In genomic region chr11:102244926-102245449, GRCm38 (mm10) we compare ENCODE assay signal across 8 mouse cellular contexts. TPM values are rescaled to one million over a fixed set of nuclear protein-coding genes. Genes with fewer than 3 reads are reported as not detected.
A peak's percentile ranks its signal among the peaks of the same experiment; 100 is the strongest.
DNase-seq lines count a peak whose midpoint lies in the region; ATAC-seq and TF ChIP-seq lines count a peak whose summit lies in the region.

No protein-coding gene starts in this region.

- no peak overlapping the region for H3K27ac ChIP-seq in ES-E14 (ENCODE audit: insufficient read depth, low read depth, low read length, poor library complexity, severe bottlenecking)
- peak overlapping the region; percentile 94 for H3K27ac ChIP-seq in embryonic facial prominence, embryonic 13.5 days
- H3K27ac ChIP-seq in heart, embryonic 13.5 days (replicated peaks) = peak overlapping the region; percentile 36
- peak overlapping the region; percentile 37 for H3K27ac ChIP-seq in lung, embryonic 14.5 days (ENCODE audit: low read depth)
- H3K27ac ChIP-seq in neural tube, embryonic 14.5 days (ENCODE audit: low read depth, low read length) = peak overlapping the region; percentile 79

- TF ChIP-seq CTCF in lung, embryonic 14.5 days (IDR thresholded peaks at IDR 0.05; ENCODE audit: low read depth) = peak; percentile 13; the same call in 1 of the 2 replicates

- H3K4me3 ChIP-seq in ES-E14 (ENCODE audit: insufficient read depth in 1 of 2, low read depth in 1 of 2, low read length in 2 of 2, poor library complexity in 1 of 2, severe bottlenecking in 1 of 2) = peak overlapping the region; percentile 30 to 42; a peak in 3 of 4 replicates
- peak overlapping the region; percentile 41 for H3K4me3 ChIP-seq in embryonic facial prominence, embryonic 13.5 days
- H3K4me3 ChIP-seq in heart, embryonic 13.5 days = peak overlapping the region; percentile 43
- peak overlapping the region; percentile 30 for H3K4me3 ChIP-seq in lung, embryonic 14.5 days (ENCODE audit: low read depth, low read length)
- H3K4me3 ChIP-seq in neural tube, embryonic 14.5 days (ENCODE audit: low read depth, low read length) = peak overlapping the region; percentile 34

- ATAC-seq in embryonic facial prominence, embryonic 13.5 days (ENCODE audit: insufficient number of reproducible peaks, insufficient read depth, low FRiP score, low TSS enrichment, low read depth) = peak; percentile 76
- ATAC-seq in heart, embryonic 13.5 days (ENCODE audit: extremely low read depth, insufficient number of reproducible peaks, low FRiP score, low TSS enrichment) = peak; percentile 21; the same call in 1 of the 2 replicates
- peak; percentile 66 for ATAC-seq in lung, embryonic 14.5 days (ENCODE audit: insufficient read depth)
- ATAC-seq in neural tube, embryonic 14.5 days (ENCODE audit: low read depth) = peak; percentile 85
- no peak for ATAC-seq in activated CD4-positive, CD25-positive, alpha-beta regulatory T cell, adult 4 months

- in situ Hi-C loops in ES-E14 (cut with MboI; ENCODE audit: low sequenced_read_pairs in 2 of 2, unreplicated experiment in 2 of 2) = no loop called here

- DNase-seq in ES-E14 (ENCODE audit: low read depth, low spot score) = no peak
- peak; percentile 82 for DNase-seq in adrenal gland, postnatal 10 days
- DNase-seq in layer of hippocampus, adult 8-10 months (ENCODE audit: low spot score in 2 of 2) = peak; percentile 75 to 79
- DNase-seq in lung, embryonic 14.5 days = peak; percentile 84

- no peaks in the 10 kb centered on the region for H3K27me3 ChIP-seq in embryonic facial prominence, embryonic 13.5 days
- no peaks in the 10 kb centered on the region for H3K27me3 ChIP-seq in heart, embryonic 13.5 days (replicated peaks)
- H3K27me3 ChIP-seq in lung, embryonic 14.5 days (ENCODE audit: insufficient read depth, low read length) = no peaks in the 10 kb centered on the region
- no peaks in the 10 kb centered on the region for H3K27me3 ChIP-seq in neural tube, embryonic 14.5 days (ENCODE audit: control insufficient read depth, insufficient read depth, low read length)

- H3K9ac ChIP-seq in ES-E14 (ENCODE audit: insufficient read depth, low read depth, low read length, poor library complexity, severe bottlenecking) = peak overlapping the region; percentile 35
- H3K9ac ChIP-seq in embryonic facial prominence, embryonic 13.5 days = peak overlapping the region; percentile 71
- peak overlapping the region; percentile 82 for H3K9ac ChIP-seq in heart, embryonic 13.5 days
- H3K9ac ChIP-seq in lung, embryonic 14.5 days = peak overlapping the region; percentile 50
- peak overlapping the region; percentile 55 for H3K9ac ChIP-seq in neural tube, embryonic 14.5 days (replicated peaks; ENCODE audit: low read depth, low read length)

- H3K36me3 ChIP-seq in ES-E14 (ENCODE audit: control insufficient read depth, insufficient read depth, low read length, poor library complexity, severe bottlenecking) = no peaks in the 10 kb centered on the region
- no peaks in the 10 kb centered on the region for H3K36me3 ChIP-seq in embryonic facial prominence, embryonic 13.5 days
- H3K36me3 ChIP-seq in heart, embryonic 13.5 days = no peaks in the 10 kb centered on the region
- H3K36me3 ChIP-seq in lung, embryonic 14.5 days (ENCODE audit: insufficient read depth) = no peaks in the 10 kb centered on the region
- H3K36me3 ChIP-seq in neural tube, embryonic 14.5 days (ENCODE audit: control insufficient read depth, insufficient read depth, low read length) = no peaks in the 10 kb centered on the region

- H3K4me2 ChIP-seq in embryonic facial prominence, embryonic 13.5 days = peak overlapping the region; percentile 77
- H3K4me2 ChIP-seq in heart, embryonic 13.5 days = peak overlapping the region; percentile 83
- H3K4me2 ChIP-seq in lung, embryonic 14.5 days = peak overlapping the region; percentile 63
- H3K4me2 ChIP-seq in neural tube, embryonic 14.5 days (ENCODE audit: low read depth, low read length) = peak overlapping the region; percentile 78

- under 1% methylated on average over 32 of the region's 32 CpGs for WGBS in embryonic facial prominence, embryonic 13.5 days
- WGBS in heart, embryonic 13.5 days = 2% methylated on average over 32 of the region's 32 CpGs
- WGBS in lung, embryonic 14.5 days = 1% methylated on average over 32 of the region's 32 CpGs
- WGBS in neural tube, embryonic 14.5 days = under 1% methylated on average over 32 of the region's 32 CpGs

- H3K4me1 ChIP-seq in ES-E14 (ENCODE audit: control insufficient read depth in 2 of 2, insufficient read depth in 2 of 2, low read length in 2 of 2, poor library complexity in 1 of 2) = peaks cover 8 to 12% of the 10 kb centered on the region in 2 experiments; a peak in 3 of 4 replicates
- H3K4me1 ChIP-seq in embryonic facial prominence, embryonic 13.5 days = peaks cover 34% of the 10 kb centered on the region
- peaks cover 27% of the 10 kb centered on the region for H3K4me1 ChIP-seq in heart, embryonic 13.5 days
- H3K4me1 ChIP-seq in lung, embryonic 14.5 days (ENCODE audit: insufficient read depth) = 0 out of 2 replicates have a peak, but pooled peaks cover 5% of the 10 kb centered on the region
- H3K4me1 ChIP-seq in neural tube, embryonic 14.5 days (ENCODE audit: control insufficient read depth, insufficient read depth, low read length) = peaks cover 23% of the 10 kb centered on the region

- H3K9me3 ChIP-seq in ES-E14 (ENCODE audit: control insufficient read depth, insufficient read depth, low read depth, low read length) = no peaks in the 10 kb centered on the region
- H3K9me3 ChIP-seq in embryonic facial prominence, embryonic 13.5 days = no peaks in the 10 kb centered on the region
- no peaks in the 10 kb centered on the region for H3K9me3 ChIP-seq in heart, embryonic 13.5 days
- H3K9me3 ChIP-seq in lung, embryonic 14.5 days (ENCODE audit: low read depth, low read length) = no peaks in the 10 kb centered on the region
- H3K9me3 ChIP-seq in neural tube, embryonic 14.5 days (ENCODE audit: control insufficient read depth, low read length) = no peaks in the 10 kb centered on the region

RNA-seq across cellular contexts. Expression of gene BC030867, which starts 3.7 kb away (rescaled TPM):
- total RNA-seq in ES-E14 (2012; rRNA removed) = 17.3 and 17.8 TPM in 2 replicates
- total RNA-seq in adrenal gland, postnatal 10 days (2021) = 1 to 10 TPM; 1.9 to 4.5 TPM
- 18.3 and 19.7 TPM in 2 replicates for polyA plus RNA-seq in embryonic facial prominence, embryonic 13.5 days (2015; fragmentation: Nextera tagmentation; extraction: Ambion mirVana)
- 12.3 and 13.5 TPM in 2 replicates for polyA plus RNA-seq in heart, embryonic 13.5 days (2015; fragmentation: Nextera tagmentation; extraction: Ambion mirVana)
- total RNA-seq in layer of hippocampus, adult 8-10 months (2022) = 1 to 10 TPM in 1 of 4 experiments, under 1 TPM in 3; 0.62 to 1.2 (median 0.64) TPM
- 21.4 and 22.2 TPM in 2 replicates for polyA plus RNA-seq in lung, embryonic 14.5 days (2014; fragmentation: Nextera tagmentation; extraction: Ambion mirVana)
- polyA plus RNA-seq in neural tube, embryonic 14.5 days (2014; fragmentation: Nextera tagmentation; extraction: Ambion mirVana) = 1.4 and 1.5 TPM in 2 replicates
- polyA plus RNA-seq in activated CD4-positive, CD25-positive, alpha-beta regulatory T cell, adult 4 months (2017; shearing (Covaris generic)) = 1 to 10 TPM; 2.0 to 3.8 TPM

RNA-seq across cellular contexts. Expression of gene Hdac5, which starts 15.0 kb away (rescaled TPM):
- 33.3 and 57.9 TPM in 2 replicates for total RNA-seq in ES-E14 (2012; rRNA removed)
- total RNA-seq in adrenal gland, postnatal 10 days (2021) = 100 to 1,000 TPM in 1 of 2 experiments, 10 to 100 TPM in 1; 84.4 to 113 TPM
- 80.5 and 84.4 TPM in 2 replicates for polyA plus RNA-seq in embryonic facial prominence, embryonic 13.5 days (2015; fragmentation: Nextera tagmentation; extraction: Ambion mirVana)
- polyA plus RNA-seq in heart, embryonic 13.5 days (2015; fragmentation: Nextera tagmentation; extraction: Ambion mirVana) = 82.9 and 89.4 TPM in 2 replicates
- total RNA-seq in layer of hippocampus, adult 8-10 months (2022) = 100 to 1,000 TPM; 219 to 252 (median 232) TPM
- polyA plus RNA-seq in lung, embryonic 14.5 days (2014; fragmentation: Nextera tagmentation; extraction: Ambion mirVana) = 41.1 and 42.7 TPM in 2 replicates
- polyA plus RNA-seq in neural tube, embryonic 14.5 days (2014; fragmentation: Nextera tagmentation; extraction: Ambion mirVana) = 44.2 and 47.3 TPM in 2 replicates
- polyA plus RNA-seq in activated CD4-positive, CD25-positive, alpha-beta regulatory T cell, adult 4 months (2017; shearing (Covaris generic)) = 1 to 10 TPM; 6.0 to 9.3 TPM

RNA-seq across cellular contexts. Expression of gene Asb16, which starts 23.6 kb away (rescaled TPM):
- 0.98 and 1.0 TPM in 2 replicates for total RNA-seq in ES-E14 (2012; rRNA removed)
- total RNA-seq in adrenal gland, postnatal 10 days (2021) = 1 to 10 TPM; 1.1 to 2.6 TPM
- polyA plus RNA-seq in embryonic facial prominence, embryonic 13.5 days (2015; fragmentation: Nextera tagmentation; extraction: Ambion mirVana) = 0.11 and 0.18 TPM in 2 replicates
- 0.09 TPM in 1 of 2 replicates, not detected in the other for polyA plus RNA-seq in heart, embryonic 13.5 days (2015; fragmentation: Nextera tagmentation; extraction: Ambion mirVana)
- total RNA-seq in layer of hippocampus, adult 8-10 months (2022) = 1 to 10 TPM; 2.1 to 2.4 (median 2.2) TPM
- polyA plus RNA-seq in lung, embryonic 14.5 days (2014; fragmentation: Nextera tagmentation; extraction: Ambion mirVana) = 0.08 TPM in 1 of 2 replicates, not detected in the other
- 0.12 and 0.23 TPM in 2 replicates for polyA plus RNA-seq in neural tube, embryonic 14.5 days (2014; fragmentation: Nextera tagmentation; extraction: Ambion mirVana)
- polyA plus RNA-seq in activated CD4-positive, CD25-positive, alpha-beta regulatory T cell, adult 4 months (2017; shearing (Covaris generic)) = not detected

RNA-seq across cellular contexts. Expression of gene Tmub2, which starts 39.7 kb away (rescaled TPM):
- total RNA-seq in ES-E14 (2012; rRNA removed) = 33.0 and 37.2 TPM in 2 replicates
- total RNA-seq in adrenal gland, postnatal 10 days (2021) = 10 to 100 TPM; 36.6 to 41.1 TPM
- polyA plus RNA-seq in embryonic facial prominence, embryonic 13.5 days (2015; fragmentation: Nextera tagmentation; extraction: Ambion mirVana) = 51.8 and 54.8 TPM in 2 replicates
- polyA plus RNA-seq in heart, embryonic 13.5 days (2015; fragmentation: Nextera tagmentation; extraction: Ambion mirVana) = 36.8 and 41.2 TPM in 2 replicates
- 10 to 100 TPM; 61.4 to 72.0 (median 67.7) TPM for total RNA-seq in layer of hippocampus, adult 8-10 months (2022)
- polyA plus RNA-seq in lung, embryonic 14.5 days (2014; fragmentation: Nextera tagmentation; extraction: Ambion mirVana) = 48.8 and 49.9 TPM in 2 replicates
- 86.9 and 88.6 TPM in 2 replicates for polyA plus RNA-seq in neural tube, embryonic 14.5 days (2014; fragmentation: Nextera tagmentation; extraction: Ambion mirVana)
- polyA plus RNA-seq in activated CD4-positive, CD25-positive, alpha-beta regulatory T cell, adult 4 months (2017; shearing (Covaris generic)) = 10 to 100 TPM; 54.5 to 58.3 TPM

RNA-seq across cellular contexts. Expression of gene Atxn7l3, which starts 51.4 kb away (rescaled TPM):
- total RNA-seq in ES-E14 (2012; rRNA removed) = 55.4 and 60.4 TPM in 2 replicates
- total RNA-seq in adrenal gland, postnatal 10 days (2021) = 10 to 100 TPM; 47.2 to 51.3 TPM
- polyA plus RNA-seq in embryonic facial prominence, embryonic 13.5 days (2015; fragmentation: Nextera tagmentation; extraction: Ambion mirVana) = 21.6 and 23.8 TPM in 2 replicates
- 8.5 and 9.2 TPM in 2 replicates for polyA plus RNA-seq in heart, embryonic 13.5 days (2015; fragmentation: Nextera tagmentation; extraction: Ambion mirVana)
- total RNA-seq in layer of hippocampus, adult 8-10 months (2022) = 100 to 1,000 TPM; 153 to 169 (median 157) TPM
- 17.4 TPM in 2 replicates for polyA plus RNA-seq in lung, embryonic 14.5 days (2014; fragmentation: Nextera tagmentation; extraction: Ambion mirVana)
- polyA plus RNA-seq in neural tube, embryonic 14.5 days (2014; fragmentation: Nextera tagmentation; extraction: Ambion mirVana) = 36.5 and 36.7 TPM in 2 replicates
- 1 to 10 TPM; 7.5 to 8.3 TPM for polyA plus RNA-seq in activated CD4-positive, CD25-positive, alpha-beta regulatory T cell, adult 4 months (2017; shearing (Covaris generic))
